Mouse (Mus musculus) liver, postnatal 0 days (tissue): ENCODE data around the gene Rnf138rt1.

ENCODE experiments used
- CTCF ChIP-seq: sonication (generic); IDR thresholded peaks from 2 replicates; pipeline ENCODE4 v1.5.1; 2016; ENCODE audit warnings: antibody characterized with exemption, low read depth
- EP300 ChIP-seq: IDR thresholded peaks from 2 replicates; pipeline ENCODE4 v1.6.1; 2016; ENCODE audit warnings: antibody characterized with exemption, low read depth, mild to moderate bottlenecking

GRCm38 (mm10) chrX:163745996-163746395 is 15.1 kb downstream of the Rnf138rt1 start:
- TF ChIP-seq CTCF = no peak
- no peak for TF ChIP-seq EP300
